Mouse (Mus musculus) C2C12 (cell line): ENCODE measurements at regions not wholly inside any gene's neighbourhood (a gene's known extent, or its start where the extent isn't known, plus 50 kb on each side); places are given as distances from the start of the nearest gene placed in this dataset.

Source experiments
- CTCF ChIP-seq: IDR thresholded peaks from one replicate; pipeline ENCODE4 v1.5.1; 2011; ENCODE audit not compliant: control insufficient read depth, insufficient read depth, insufficient read length
- FOSL1 ChIP-seq: IDR thresholded peaks from one replicate; pipeline ENCODE4 v1.8.0; 2011; ENCODE audit warnings: mild to moderate bottlenecking, low read length; ENCODE audit not compliant: poor library complexity, insufficient read depth, severe bottlenecking
- MAX ChIP-seq: IDR thresholded peaks from one replicate; pipeline ENCODE4 v1.6.1; 2011; ENCODE audit warnings: mild to moderate bottlenecking, control low read depth
- MYOD1 ChIP-seq: IDR thresholded peaks from one replicate; pipeline ENCODE4 v1.6.1; 2011; ENCODE audit warnings: low read depth; ENCODE audit not compliant: control insufficient read depth, insufficient read length
- MYOG ChIP-seq: IDR thresholded peaks from one replicate; pipeline ENCODE4 v1.6.1; 2011; ENCODE audit not compliant: control insufficient read depth, insufficient read length; ENCODE audit errors: extremely low read depth
- USF1 ChIP-seq: IDR thresholded peaks from one replicate; pipeline ENCODE4 v1.6.1; 2011; ENCODE audit warnings: low read depth, mild to moderate bottlenecking, control low read depth, moderate library complexity

DNA sequence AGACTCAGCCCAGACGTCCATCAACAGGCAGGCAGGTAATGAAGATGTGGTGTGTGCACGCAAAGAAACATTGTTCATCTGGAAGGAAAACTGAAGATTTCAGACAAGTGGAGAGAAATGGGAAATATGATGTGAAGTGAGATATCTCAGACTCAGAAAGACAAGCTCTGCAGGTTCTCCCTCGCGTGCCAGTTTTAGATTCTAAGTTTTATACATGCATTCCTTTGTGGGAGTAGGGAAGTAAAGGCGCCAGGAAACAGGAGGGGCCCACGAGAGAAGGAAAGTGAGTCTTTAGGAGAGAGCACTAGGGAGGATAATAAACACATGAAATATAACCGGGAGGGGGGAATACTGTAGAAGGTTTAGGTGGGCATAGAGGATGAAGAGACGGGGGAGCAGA is 223.7 kb downstream of the Ptpru start:
- no peak for TF ChIP-seq CTCF
- TF ChIP-seq MYOD1 = no peak
- TF ChIP-seq USF1 = no peak
- no peak for TF ChIP-seq MAX
- TF ChIP-seq FOSL1 = no peak
- no peak for TF ChIP-seq MYOG
